Mouse (Mus musculus): ENCODE results near the gene Prr22.

Prr22 gene

DNA sequence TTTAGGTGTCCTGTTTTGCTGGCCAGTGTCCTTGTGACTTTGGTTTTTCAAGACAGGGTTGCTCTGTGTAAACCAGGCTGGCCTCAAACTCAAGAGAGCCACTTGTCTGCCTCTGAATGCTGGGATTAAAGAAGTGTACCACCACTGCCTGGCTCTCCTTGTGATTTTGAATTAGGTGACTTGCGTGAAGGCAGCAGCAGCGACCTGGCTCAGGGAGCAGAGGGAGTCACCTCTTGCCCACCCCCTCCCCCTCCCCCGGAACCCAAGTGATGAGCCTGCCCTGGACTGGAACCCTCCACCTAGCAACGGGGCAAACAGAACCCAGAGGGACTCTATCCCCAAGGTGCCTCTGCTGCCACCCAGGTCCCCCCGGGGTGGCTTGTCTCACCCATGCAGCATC is at the start of gene Prr22:
Prr22 (plus strand) TSS at position 301 of the 400 bp plus-strand sequence.
- no peak for DNase-seq (ENCODE audit: extremely low read depth, insufficient read length, low spot score)

DNA sequence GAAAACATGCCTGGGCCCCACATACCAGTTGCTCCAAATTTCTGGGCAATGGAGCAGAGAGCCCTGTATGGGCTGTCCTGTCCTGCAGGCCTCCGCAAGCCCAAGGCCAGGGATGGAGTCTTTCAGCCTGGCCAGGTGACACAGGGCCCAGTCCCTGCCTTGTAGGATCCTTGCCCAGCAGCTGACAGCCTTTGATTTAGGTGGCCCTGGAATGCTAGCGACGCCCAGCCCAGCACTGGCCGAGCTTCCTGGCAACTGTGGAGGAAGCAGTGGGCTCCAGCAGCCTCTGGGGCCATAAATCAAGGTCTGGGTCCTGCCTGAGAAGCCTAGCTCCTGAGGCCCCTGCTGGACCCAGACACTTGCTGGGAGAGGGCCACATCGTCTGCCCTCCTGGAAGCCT is 47.6 kb upstream of the Prr22 start:
- DNase-seq (ENCODE audit: extremely low read depth, insufficient read length, low spot score) = no peak

DNA sequence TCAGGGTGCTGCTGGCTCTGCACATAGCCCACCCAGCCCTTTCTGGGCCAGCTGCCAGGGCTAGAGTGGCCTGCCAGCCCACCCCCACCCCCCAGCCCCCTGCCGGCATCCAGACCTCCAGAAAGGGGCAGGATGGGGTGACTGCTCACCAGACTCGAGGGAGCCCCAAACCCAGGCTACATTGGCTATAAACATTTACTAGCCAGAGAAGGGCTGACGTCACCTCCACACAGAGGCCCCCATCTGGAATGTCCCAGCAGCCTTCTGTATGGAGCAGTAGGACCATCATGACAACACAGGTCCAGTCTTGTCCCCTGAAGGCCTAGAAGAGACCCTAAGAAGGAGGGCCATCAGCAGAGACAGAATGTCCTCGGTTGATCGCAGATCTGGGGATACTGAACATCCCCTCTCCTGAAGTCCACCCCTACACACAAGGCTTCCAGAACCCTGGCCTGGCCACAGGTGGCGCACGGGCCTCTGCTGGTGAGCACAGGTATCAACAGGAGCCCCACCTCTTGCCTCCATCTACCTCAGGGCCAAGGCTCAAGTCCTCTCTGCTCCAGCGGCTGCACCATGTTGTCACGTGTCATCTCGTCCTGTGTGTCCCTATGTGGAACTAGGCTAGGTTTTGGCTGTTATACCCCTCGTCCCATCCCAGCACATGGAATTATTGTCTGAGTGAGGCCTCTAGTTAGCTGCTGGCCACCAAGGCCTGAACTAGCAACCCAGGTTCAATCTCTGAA is 46.5 kb upstream of the Prr22 start:
- DNase-seq (ENCODE audit: extremely low read depth, insufficient read length, low spot score) = no peak

DNA sequence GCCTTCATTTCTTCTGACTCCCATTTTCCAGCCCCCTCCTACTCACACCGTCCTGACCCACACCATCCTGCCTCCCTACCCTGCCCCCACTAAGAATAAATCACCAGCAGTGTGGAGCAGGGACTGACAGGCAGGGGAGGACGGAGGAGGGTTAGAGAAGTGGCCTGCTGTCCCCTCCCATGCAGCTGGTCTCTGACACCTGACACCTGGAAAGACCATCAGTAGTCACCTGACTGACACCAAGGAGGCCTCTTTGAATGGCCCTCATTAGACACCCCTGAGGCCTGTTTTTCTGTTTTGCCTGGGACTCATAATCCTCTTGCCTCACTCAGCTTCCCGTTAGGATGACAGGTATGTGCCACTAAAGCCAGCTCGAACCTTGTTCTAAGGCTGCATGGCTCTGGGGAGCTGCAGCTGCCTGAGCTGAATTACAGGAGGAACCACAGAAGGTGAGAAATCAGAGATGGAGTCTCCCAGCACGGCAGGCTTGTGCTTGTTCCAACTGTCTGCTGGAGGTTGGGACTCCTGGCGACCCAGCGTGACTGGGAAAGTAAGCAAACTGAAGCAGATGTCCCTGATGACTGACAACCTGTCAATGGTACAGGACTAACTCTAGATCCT is 42.9 kb upstream of the Prr22 start:
- DNase-seq (ENCODE audit: extremely low read depth, insufficient read length, low spot score) = no peak

DNA sequence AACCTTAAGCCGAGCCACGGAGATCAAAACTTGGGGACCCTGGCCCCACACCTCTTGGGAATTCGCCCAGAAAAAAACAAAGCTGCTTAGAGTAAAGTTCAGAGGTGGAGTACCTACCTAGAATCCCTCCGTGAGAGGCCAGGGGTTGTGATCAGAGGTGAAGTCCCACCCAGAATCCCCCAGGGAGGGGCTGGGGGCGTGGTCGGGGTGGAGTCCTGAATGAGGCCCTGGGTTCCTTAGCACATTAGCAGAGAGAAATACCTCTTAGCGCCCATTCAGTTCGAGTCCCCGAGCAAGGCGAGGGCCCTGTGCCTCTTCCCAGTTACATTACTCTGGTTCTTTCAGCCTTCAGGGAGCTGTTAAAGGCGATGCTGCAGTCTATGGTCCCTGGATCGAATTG is 42.4 kb upstream of the Prr22 start:
- no peak for DNase-seq (ENCODE audit: extremely low read depth, insufficient read length, low spot score)

DNA sequence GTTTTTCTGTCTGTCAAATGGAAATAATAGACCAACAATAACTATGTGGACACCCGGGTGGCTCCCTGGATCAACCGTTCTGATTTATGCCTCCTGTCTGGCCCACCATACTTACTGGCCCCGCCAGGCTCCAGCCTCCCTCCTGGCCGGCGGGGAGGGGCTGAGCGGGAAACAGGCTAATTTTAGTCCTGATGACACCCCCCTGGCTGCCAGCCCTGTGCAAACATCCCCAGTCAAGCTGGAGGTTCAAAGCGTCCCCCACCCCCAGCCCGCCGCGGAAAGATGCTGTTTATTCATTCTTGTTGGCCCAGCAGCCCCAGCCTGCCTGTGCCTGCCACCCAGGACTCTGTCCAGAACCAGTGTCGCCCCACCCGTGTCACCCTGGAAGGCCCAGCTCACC is 41.9 kb upstream of the Prr22 start:
- no peak for DNase-seq (ENCODE audit: extremely low read depth, insufficient read length, low spot score)

DNA sequence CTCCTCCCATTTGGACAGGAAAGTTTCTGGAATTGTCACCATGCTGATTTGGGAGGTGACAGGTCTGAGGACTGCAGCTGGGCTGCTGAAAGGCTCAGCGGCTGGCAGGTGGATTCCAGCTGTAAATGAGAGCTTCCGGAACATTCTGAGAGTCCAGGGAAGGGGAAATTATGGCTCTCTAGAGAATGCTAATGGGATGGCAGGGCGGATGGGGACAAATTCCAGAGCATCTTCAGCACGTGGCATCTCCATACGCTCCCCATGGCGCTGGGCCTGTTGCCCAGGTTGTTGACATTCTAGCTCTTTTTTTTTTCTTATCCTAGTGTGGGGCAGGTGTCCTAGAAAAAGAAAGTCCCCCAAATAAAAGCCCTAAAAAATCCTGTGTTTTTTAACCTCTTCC is 40.9 kb upstream of the Prr22 start:
- no peak for DNase-seq (ENCODE audit: extremely low read depth, insufficient read length, low spot score)

DNA sequence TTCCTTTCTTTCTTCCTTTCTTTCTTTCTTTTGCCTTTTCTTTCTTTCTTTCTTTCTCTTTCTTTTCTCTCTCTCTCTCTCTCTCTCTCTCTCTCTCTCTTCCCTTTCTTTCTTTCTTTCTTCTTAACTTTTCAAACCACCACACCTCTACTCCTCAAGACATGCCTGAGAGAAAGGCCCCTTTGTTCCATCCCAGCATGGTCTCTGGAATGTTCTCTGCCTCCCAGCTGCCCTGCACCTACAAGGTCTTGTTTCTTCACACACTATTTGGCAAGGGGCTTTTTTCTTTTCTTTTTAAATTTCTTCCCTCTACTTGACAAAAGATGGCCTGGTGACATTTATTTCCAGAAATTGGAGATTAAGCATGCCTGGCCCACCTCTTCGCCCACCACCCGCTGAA is 40.4 kb upstream of the Prr22 start:
- no peak for DNase-seq (ENCODE audit: extremely low read depth, insufficient read length, low spot score)

DNA sequence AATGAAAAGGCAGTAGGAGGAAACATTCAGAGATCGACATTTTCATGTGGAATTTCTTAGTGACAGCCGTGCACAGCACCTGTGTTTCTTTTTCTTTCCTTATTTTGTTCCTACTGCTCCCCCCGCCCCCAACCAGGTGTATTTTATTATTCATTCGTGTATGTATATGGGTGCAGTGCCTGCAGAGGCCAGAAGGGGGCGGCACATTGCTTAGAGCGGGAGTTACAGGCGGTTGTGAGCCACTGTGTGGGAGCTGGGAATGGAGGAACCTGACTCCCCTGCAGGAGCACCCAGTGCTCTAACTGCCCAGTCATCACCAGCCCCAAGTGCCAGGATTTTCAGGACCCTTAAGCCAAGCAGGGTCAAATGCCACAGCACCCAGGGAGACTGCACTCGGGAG is 33.5 kb upstream of the Prr22 start:
- no peak for DNase-seq (ENCODE audit: extremely low read depth, insufficient read length, low spot score)

DNA sequence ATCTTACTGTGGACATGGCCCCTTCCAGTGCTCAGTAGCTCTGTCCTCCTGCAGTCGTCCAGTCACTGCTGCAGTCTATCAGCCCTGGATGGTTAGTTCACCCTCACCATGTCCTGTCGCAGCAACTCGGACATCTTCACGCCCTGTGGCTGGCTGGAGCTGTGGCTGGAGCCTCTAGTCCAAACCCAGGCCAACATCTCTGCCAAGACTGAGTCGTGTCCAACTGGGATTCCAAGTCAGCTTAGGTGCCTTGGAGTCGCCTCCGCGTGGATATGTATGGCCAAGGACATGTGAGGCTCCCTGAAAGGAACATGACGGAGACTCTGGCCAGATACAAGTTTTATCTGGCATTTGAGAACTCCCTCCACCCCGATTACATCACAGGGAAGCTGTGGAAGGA is 31.8 kb upstream of the Prr22 start:
- no peak for DNase-seq (ENCODE audit: extremely low read depth, insufficient read length, low spot score)

DNA sequence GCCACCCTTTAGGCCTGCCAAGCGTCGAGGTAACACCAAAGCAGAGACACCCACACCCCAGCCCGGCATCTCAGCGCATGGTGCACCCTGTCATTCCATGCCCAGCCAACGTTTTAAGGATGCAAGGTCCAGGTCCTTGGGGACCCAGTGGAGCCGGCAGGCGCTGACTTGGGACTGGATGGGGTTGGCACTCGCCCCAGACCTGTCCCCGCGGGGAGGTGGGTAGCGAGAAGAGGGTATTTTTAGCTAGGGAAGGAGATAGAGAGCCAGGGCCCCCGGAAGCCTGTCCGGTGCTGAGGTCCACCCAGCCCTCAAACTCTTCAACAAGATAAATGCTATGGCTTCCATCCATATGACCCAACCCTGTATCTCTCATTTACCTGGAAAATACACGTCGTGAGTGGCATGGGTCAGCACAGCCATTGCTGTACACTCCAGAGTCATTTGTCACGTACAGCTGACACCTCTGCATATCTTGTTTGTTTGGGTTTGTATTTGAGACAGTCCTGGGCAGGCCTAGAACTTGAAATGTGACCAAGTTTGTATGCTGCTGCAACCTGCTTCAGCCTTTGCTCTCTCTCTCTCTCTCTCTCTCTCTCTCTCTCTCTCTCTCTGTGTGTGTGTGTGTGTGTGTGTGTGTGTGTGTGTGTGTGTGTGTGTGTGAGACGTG is 29.8 kb upstream of the Prr22 start:
- DNase-seq (ENCODE audit: extremely low read depth, insufficient read length, low spot score) = no peak

DNA sequence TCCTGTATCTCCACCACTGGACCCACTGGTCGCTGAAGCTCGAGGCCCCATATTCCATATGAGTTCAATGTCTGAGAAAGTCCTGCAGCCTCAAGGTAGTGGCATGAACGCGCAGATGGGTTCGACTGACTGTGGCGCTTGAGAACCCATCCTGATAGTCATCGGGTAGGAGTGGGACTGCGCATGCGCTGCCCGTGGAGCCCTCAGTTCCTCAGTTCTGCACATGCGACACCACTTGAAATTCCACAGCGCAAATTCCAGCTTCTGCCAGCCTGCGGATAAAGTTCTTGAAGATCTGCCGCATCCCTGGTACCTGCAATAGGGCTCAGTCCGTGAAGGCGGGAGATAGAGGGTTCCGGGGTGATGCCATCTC is 29.3 kb upstream of the Prr22 start:
- no peak for DNase-seq (ENCODE audit: extremely low read depth, insufficient read length, low spot score)

DNA sequence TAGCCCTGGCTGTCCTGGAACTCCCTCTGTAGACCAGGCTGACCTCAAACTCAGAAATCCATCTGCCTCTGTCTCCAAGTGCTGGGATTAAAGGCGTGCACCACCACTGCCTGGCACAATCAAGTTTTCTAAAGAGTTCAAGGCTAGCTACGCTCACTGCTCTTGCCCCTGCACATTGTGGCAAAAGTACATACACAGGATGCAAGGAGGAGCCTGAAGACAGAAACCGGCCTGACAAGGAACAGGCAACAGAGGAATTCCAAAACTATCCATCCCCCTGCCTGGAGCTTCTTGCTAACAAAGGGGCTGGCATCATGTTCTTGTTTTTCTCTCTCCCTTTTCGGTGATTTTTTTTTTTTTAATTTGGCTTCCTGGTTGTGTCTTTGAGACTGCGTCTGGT is 25.9 kb upstream of the Prr22 start:
- DNase-seq (ENCODE audit: extremely low read depth, insufficient read length, low spot score) = no peak

DNA sequence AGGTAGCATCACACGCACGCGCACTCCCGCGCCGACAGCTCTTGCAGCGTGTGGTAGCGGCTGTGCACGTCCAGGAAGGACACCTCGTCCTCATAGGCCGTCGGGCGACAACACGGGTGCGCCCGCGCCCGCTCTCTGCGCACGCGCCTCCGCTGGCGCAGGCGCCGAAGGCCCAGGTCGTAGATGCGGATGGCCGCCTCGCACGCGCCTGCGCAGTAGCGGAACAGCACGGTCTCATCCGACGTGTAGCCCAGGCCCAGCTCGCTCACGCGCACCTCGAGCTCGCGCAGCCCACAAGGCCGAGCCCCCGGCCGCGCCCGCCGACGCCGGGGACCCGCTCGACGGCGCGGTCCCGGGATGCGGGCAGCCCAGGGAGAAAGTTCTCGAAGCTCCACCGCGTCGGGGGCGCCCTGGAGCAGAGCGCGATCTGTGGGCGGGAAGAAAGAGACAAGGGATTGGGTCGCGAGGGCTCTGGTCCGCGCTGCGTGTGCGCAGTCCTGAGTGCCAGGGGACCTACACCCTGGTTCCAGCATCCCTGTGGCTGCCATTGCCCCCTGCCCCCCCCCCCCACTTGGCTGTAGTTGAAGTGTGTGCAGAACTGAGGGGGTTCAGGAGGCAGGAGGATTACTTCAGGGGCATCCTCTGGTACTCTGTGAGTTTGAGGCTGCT is 18.5 kb upstream of the Prr22 start:
- no peak for DNase-seq (ENCODE audit: extremely low read depth, insufficient read length, low spot score)

DNA sequence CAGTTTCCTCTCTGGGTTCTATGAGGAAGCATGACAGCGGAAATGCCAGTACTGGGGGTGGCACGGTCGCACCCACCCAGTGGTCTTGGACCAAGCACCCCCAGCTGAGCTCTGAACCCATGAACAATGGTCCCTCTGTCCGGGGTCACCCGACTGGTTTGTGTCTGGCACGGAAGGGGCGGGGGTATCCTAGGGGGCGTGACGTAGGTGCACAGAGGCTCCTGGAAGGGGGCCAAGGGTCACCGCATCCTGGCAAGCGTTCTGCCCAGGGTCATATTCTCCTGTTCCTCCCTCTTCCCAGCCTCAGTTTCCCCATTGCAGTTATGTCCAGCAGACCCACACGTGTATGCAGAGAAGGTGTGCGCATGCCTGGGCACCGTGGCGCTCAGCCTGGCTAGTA is 16.6 kb upstream of the Prr22 start:
- no peak for DNase-seq (ENCODE audit: extremely low read depth, insufficient read length, low spot score)

DNA sequence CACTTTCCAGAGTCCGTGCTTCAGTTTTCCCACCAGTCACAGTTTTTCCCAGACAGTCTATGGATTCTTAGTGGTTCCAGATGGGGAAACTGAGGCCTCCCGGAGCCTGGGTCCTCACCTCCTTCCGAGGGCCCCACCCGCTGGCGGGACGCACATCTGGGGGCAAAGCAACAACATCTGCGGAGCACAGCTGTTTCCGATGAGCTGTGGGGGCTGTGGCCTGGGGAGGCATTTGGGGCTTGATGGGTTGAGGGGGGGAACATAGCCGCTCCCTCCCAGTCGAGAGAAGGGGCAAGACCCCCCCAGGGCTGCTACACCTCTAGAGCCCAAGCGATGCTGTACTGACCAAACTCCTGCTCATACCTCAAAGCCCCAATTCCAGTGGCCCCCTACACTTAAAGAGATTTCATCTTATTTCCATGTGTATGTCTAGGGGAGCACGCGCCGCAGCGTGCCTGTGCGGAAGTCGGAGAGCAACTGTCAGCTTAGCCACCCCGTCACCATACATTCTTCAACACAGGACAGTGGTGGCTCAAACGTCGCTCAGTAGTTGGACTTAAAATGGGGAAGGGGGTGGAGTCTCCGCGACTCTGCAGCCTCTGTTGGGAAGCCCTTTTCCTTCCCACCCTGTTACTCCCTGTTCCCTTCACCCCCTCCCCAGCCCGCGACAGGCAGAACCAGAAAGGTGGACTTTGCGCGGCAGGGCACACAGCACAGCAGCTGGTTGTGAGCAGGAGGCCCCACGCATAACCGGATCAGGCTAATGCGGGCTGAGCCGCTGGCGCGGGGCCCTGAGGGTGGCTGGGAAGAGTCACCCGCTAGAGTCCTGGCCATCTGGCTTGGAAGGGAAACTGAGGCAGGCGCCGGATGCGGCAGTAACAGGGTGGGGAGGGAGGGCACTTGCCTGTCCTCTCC is 15.5 kb upstream of the Prr22 start:
- no peak for DNase-seq (ENCODE audit: extremely low read depth, insufficient read length, low spot score)

DNA sequence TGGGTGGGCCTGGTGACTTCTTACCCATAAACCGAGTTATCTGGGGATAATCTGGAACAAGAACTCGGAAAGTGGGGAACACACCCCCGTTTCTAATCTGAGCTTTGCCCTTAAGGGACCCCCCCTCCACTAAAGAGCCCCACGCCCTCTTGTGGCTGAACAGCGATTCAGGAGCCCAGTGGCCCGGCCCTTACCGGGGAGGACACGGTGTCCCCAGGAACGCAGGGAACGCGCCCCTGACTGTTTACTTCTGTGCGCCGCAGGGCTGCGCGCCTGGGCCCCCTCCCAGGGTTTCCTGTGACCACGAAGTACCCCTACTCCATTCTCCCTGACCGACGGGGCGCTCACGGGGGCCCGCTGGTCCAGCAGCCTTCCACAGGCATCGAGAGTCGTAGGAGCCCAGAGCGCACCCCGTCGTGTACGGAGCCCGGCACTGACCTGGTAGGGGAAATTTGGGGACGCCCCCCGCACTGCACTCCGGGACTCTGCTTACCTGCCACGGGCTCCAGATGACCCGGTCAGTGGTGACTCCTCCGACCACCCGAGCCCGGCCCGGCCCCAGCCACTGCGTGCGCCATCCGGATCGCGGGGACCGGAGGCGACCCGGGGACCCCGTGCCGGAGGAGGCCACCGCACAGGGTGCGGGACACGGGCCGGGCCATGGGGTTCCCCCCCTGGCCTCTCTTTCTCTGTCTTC is 13.2 kb upstream of the Prr22 start:
- DNase-seq (ENCODE audit: extremely low read depth, insufficient read length, low spot score) = no peak

DNA sequence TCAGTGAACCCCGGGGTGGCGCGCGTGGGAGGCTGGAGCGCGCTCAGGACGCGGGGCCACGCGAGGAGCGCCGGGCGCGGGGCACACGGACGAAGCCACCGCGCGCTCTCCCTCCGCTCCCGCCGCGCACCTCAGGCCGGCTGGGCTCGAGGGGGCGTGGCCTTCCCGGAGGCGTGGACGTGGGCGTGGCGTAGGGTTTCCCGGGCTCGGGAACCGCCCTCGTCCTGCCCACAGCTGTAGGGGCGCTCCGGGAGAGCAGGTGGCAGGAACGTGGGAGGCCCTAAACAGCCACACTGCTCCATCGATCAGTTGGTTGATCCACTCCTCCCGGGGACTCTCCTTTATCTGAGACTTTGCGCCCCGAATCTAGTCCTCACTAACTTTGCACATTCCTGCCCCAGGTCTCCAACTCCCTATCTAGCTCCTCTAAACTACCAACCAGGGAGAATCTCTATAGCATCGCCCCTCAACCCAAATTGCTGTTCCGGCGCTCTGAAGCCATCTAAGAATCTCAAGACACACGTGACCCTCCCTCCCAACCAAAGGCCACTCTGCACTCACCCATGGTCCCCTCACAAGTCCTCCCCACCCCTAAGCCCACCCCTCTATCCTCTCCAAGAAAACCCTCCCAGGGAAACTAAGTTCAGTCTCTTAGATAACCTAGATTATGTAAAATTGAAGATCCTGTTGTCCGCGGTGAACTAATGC is 12.5 kb upstream of the Prr22 start, which contains the start of gene Nrtn:
Nrtn (minus strand) TSS at position 115 of the 708 bp plus-strand sequence.
- DNase-seq (ENCODE audit: extremely low read depth, insufficient read length, low spot score) = no peak

DNA sequence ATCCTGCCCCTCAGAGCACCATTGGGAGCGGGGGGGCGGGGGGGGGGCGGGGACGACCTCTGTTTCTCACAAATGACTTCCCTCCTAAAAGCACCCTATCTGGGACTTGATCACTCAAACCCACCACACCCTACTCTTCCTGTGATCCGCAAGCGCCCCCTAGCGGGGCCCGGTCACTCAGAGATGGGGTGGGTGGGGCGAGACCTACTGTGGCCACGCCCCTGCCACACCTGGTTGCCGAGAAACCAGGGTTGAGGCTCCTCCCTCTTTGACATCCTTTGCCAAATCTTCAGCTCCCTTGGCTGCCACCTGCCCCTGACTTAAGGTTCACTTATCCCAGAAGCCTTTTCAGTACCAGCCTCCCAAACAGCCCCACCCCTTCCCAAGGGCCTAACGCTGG is 11.9 kb upstream of the Prr22 start:
- no peak for DNase-seq (ENCODE audit: extremely low read depth, insufficient read length, low spot score)
